Mouse (Mus musculus): ENCODE data around the gene Galnt16. TPM values are rescaled to one million over a fixed set of nuclear protein-coding genes. Genes with fewer than 3 reads are reported as not detected.

The Galnt16 gene
- polyA plus RNA-seq, 1 experiment, result not detected

GRCm38 (mm10) chr12:80527727-80528389, 9.8 kb downstream of the Galnt16 start:
- H3K27ac ChIP-seq (ENCODE audit: insufficient read depth, low read depth, low read length), result no peak overlapping the region
- no peaks in the 10 kb centered on the region for H3K4me1 ChIP-seq (ENCODE audit: control insufficient read depth, insufficient read depth, low read length)
- TF ChIP-seq POLR2A (IDR thresholded peaks at IDR 0.05; ENCODE audit: borderline replicate concordance, low read depth, low read length) (no peak), CTCF (IDR thresholded peaks at IDR 0.05; ENCODE audit: low read depth, low read length) (no peak)
- H3K4me3 ChIP-seq (ENCODE audit: insufficient read depth, low read length), result no peak overlapping the region

- no peak overlapping the region for H3K27ac ChIP-seq (ENCODE audit: insufficient read depth, low read depth, low read length)
- H3K4me3 ChIP-seq (ENCODE audit: insufficient read depth, low read length), result no peak overlapping the region
- TF ChIP-seq POLR2A (IDR thresholded peaks at IDR 0.05; ENCODE audit: borderline replicate concordance, low read depth, low read length) (no peak), CTCF (IDR thresholded peaks at IDR 0.05; ENCODE audit: low read depth, low read length) (no peak)
- H3K4me1 ChIP-seq (ENCODE audit: control insufficient read depth, insufficient read depth, low read length), result no peaks in the 10 kb centered on the region
Observed at GRCm38 (mm10) chr12:80530052-80530451, 12.0 kb downstream of the Galnt16 start.

- Histone ChIP-seq H3K4me1 (ENCODE audit: control insufficient read depth, insufficient read depth, low read length) (no peaks in the 10 kb centered on the region), H3K27ac (ENCODE audit: insufficient read depth, low read depth, low read length) (no peak overlapping the region), H3K4me3 (ENCODE audit: insufficient read depth, low read length) (no peak overlapping the region)
- TF ChIP-seq POLR2A (IDR thresholded peaks at IDR 0.05; ENCODE audit: borderline replicate concordance, low read depth, low read length) (no peak), CTCF (IDR thresholded peaks at IDR 0.05; ENCODE audit: low read depth, low read length) (no peak)
Observed at GRCm38 (mm10) chr12:80530630-80531029, 12.6 kb downstream of the Galnt16 start.

- TF ChIP-seq CTCF (IDR thresholded peaks at IDR 0.05; ENCODE audit: low read depth, low read length) (no peak), POLR2A (IDR thresholded peaks at IDR 0.05; ENCODE audit: borderline replicate concordance, low read depth, low read length) (no peak)
- Histone ChIP-seq H3K27ac (ENCODE audit: insufficient read depth, low read depth, low read length) (no peak overlapping the region), H3K4me1 (ENCODE audit: control insufficient read depth, insufficient read depth, low read length) (no peaks in the 10 kb centered on the region), H3K4me3 (ENCODE audit: insufficient read depth, low read length) (no peak overlapping the region)
Observed at GRCm38 (mm10) chr12:80531585-80531984, 13.5 kb downstream of the Galnt16 start.

- H3K27ac ChIP-seq (ENCODE audit: insufficient read depth, low read depth, low read length), result no peak overlapping the region
- H3K4me3 ChIP-seq (ENCODE audit: insufficient read depth, low read length), result no peak overlapping the region
- H3K4me1 ChIP-seq (ENCODE audit: control insufficient read depth, insufficient read depth, low read length), result no peaks in the 10 kb centered on the region
- TF ChIP-seq CTCF (IDR thresholded peaks at IDR 0.05; ENCODE audit: low read depth, low read length) (no peak), POLR2A (IDR thresholded peaks at IDR 0.05; ENCODE audit: borderline replicate concordance, low read depth, low read length) (no peak)
Observed at GRCm38 (mm10) chr12:80533876-80534275, 15.8 kb downstream of the Galnt16 start.

- no peaks in the 10 kb centered on the region for H3K4me1 ChIP-seq (ENCODE audit: control insufficient read depth, insufficient read depth, low read length)
- H3K27ac ChIP-seq (ENCODE audit: insufficient read depth, low read depth, low read length), result no peak overlapping the region
- TF ChIP-seq POLR2A (IDR thresholded peaks at IDR 0.05; ENCODE audit: borderline replicate concordance, low read depth, low read length), result no peak
- no peak for TF ChIP-seq CTCF (IDR thresholded peaks at IDR 0.05; ENCODE audit: low read depth, low read length)
- no peak overlapping the region for H3K4me3 ChIP-seq (ENCODE audit: insufficient read depth, low read length)
Observed at GRCm38 (mm10) chr12:80537313-80537712, 19.2 kb downstream of the Galnt16 start.

- H3K27ac ChIP-seq (ENCODE audit: insufficient read depth, low read depth, low read length), result no peak overlapping the region
- no peak for TF ChIP-seq CTCF (IDR thresholded peaks at IDR 0.05; ENCODE audit: low read depth, low read length)
- no peak for TF ChIP-seq POLR2A (IDR thresholded peaks at IDR 0.05; ENCODE audit: borderline replicate concordance, low read depth, low read length)
- H3K4me1 ChIP-seq (ENCODE audit: control insufficient read depth, insufficient read depth, low read length), result no peaks in the 10 kb centered on the region
- H3K4me3 ChIP-seq (ENCODE audit: insufficient read depth, low read length), result no peak overlapping the region
Observed at GRCm38 (mm10) chr12:80538311-80538710, 20.2 kb downstream of the Galnt16 start.

GRCm38 (mm10) chr12:80545310-80545709, 27.2 kb downstream of the Galnt16 start:
- Histone ChIP-seq H3K4me3 (ENCODE audit: insufficient read depth, low read length) (no peak overlapping the region), H3K27ac (ENCODE audit: insufficient read depth, low read depth, low read length) (no peak overlapping the region), H3K4me1 (ENCODE audit: control insufficient read depth, insufficient read depth, low read length) (no peaks in the 10 kb centered on the region)
- TF ChIP-seq POLR2A (IDR thresholded peaks at IDR 0.05; ENCODE audit: borderline replicate concordance, low read depth, low read length), result no peak
- no peak for TF ChIP-seq CTCF (IDR thresholded peaks at IDR 0.05; ENCODE audit: low read depth, low read length)

- Histone ChIP-seq H3K4me3 (ENCODE audit: insufficient read depth, low read length) (no peak overlapping the region), H3K4me1 (ENCODE audit: control insufficient read depth, insufficient read depth, low read length) (no peaks in the 10 kb centered on the region), H3K27ac (ENCODE audit: insufficient read depth, low read depth, low read length) (no peak overlapping the region)
- TF ChIP-seq POLR2A (IDR thresholded peaks at IDR 0.05; ENCODE audit: borderline replicate concordance, low read depth, low read length), result no peak
- TF ChIP-seq CTCF (IDR thresholded peaks at IDR 0.05; ENCODE audit: low read depth, low read length), result no peak
Observed at GRCm38 (mm10) chr12:80549646-80550045, 31.6 kb downstream of the Galnt16 start.

- no peak overlapping the region for H3K27ac ChIP-seq (ENCODE audit: insufficient read depth, low read depth, low read length)
- no peak overlapping the region for H3K4me3 ChIP-seq (ENCODE audit: insufficient read depth, low read length)
- H3K4me1 ChIP-seq (ENCODE audit: control insufficient read depth, insufficient read depth, low read length), result no peaks in the 10 kb centered on the region
- TF ChIP-seq POLR2A (IDR thresholded peaks at IDR 0.05; ENCODE audit: borderline replicate concordance, low read depth, low read length) (no peak), CTCF (IDR thresholded peaks at IDR 0.05; ENCODE audit: low read depth, low read length) (no peak)
Observed at GRCm38 (mm10) chr12:80553157-80553556, 35.1 kb downstream of the Galnt16 start.
